Mouse (Mus musculus) lung, adult 2 months (tissue): ENCODE data around the gene S100a2.

Experiments
- CTCF ChIP-seq: fragments of 200-500 bp; IDR thresholded peaks from 2 replicates; pipeline ENCODE4 v1.5.1; 2011; ENCODE audit warnings: mild to moderate bottlenecking, low read length, control low read depth; ENCODE audit not compliant: insufficient read depth
- POLR2A ChIP-seq: fragments of 200-500 bp; IDR thresholded peaks from 2 replicates; pipeline ENCODE4 v1.6.1; 2011; ENCODE audit warnings: low read depth, mild to moderate bottlenecking, control low read depth, low read length, borderline replicate concordance; ENCODE audit errors: extremely low read depth

DNA sequence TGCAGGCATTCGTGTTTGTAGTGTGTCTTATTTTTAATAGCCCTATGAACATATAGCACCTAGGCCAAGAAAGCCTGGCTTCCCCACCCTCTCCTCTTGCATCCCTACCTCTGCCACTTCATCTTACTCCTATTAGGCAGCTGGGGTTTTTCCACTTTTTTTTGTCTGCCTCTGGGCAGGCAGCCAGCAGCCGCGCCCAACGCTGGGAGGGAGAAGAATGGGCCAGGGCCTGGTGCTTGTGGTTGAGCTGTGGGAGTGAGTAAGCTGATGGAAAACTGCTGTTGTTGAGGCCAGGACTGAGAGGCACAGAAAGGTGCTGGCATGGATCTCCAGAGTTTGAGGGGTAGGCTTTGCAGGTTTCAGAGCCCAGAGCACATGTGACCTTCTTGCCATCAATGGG lies 14.4 kb downstream of the S100a2 start:
- TF ChIP-seq CTCF (no peak), POLR2A (no peak)
